Mouse (Mus musculus): ENCODE data around the gene Smyd5. TPM values are rescaled to one million over a fixed set of nuclear protein-coding genes. Genes with fewer than 3 reads are reported as not detected.

Smyd5 gene
- total RNA-seq (2014; rRNA removed; ENCODE audit: low replicate concordance) (15.0 and 22.7 TPM in 2 replicates), polyA plus RNA-seq (2015; fragmentation: Nextera tagmentation; extraction: Ambion mirVana) (13.1 and 16.0 TPM in 2 replicates)

- peaks cover 6% of the 10 kb centered on the region; the same call in 1 of the 2 replicates for H3K4me1 ChIP-seq (ENCODE audit: control insufficient read depth, insufficient read depth)
- peak; percentile 89 for ATAC-seq (ENCODE audit: insufficient read depth, low read depth)
- no peak within 1 kb of the TSS for H3K27ac ChIP-seq (ENCODE audit: low read depth)
Observed at GRCm38 (mm10) chr6:85431842-85432431, at the start of gene Smyd5. TSS of gene Smyd5 (plus strand) at chr6:85431989.

GRCm38 (mm10) chr6:85382791-85383190 is 49.0 kb upstream of the Smyd5 start:
- H3K9ac ChIP-seq (replicated peaks; ENCODE audit: low read depth, low read length), result no peak overlapping the region
- no peaks in the 10 kb centered on the region for H3K27me3 ChIP-seq (ENCODE audit: control insufficient read depth, insufficient read depth, low read length)
- TF ChIP-seq CTCF (IDR thresholded peaks at IDR 0.05; ENCODE audit: low read depth) (no peak), EP300 (IDR thresholded peaks at IDR 0.05; ENCODE audit: low read depth) (no peak)
- H3K4me1 ChIP-seq (ENCODE audit: control insufficient read depth, insufficient read depth), result no peaks in the 10 kb centered on the region
- no peaks in the 10 kb centered on the region for H3K9me3 ChIP-seq (replicated peaks; ENCODE audit: control insufficient read depth, low read length)
- H3K4me3 ChIP-seq (ENCODE audit: low read depth, low read length), result no peak overlapping the region
- no peaks in the 10 kb centered on the region for H3K36me3 ChIP-seq (replicated peaks; ENCODE audit: control insufficient read depth, insufficient read depth, low read length)
- H3K4me2 ChIP-seq (ENCODE audit: low read depth, low read length), result no peak overlapping the region
- no peak for ATAC-seq (ENCODE audit: insufficient read depth, low read depth)
- DNase-seq (ENCODE audit: low spot score), result no peak
- no peak overlapping the region for H3K27ac ChIP-seq (ENCODE audit: low read depth)
- WGBS, result 74% methylated on average over 2 of the region's 2 CpGs

More at GRCm38 (mm10) chr6:85431842-85432431, at the start of gene Smyd5:
- Histone ChIP-seq H3K9ac (replicated peaks; ENCODE audit: low read depth, low read length) (peak within 1 kb of the TSS; percentile 70), H3K4me3 (ENCODE audit: low read depth, low read length) (peak within 1 kb of the TSS; percentile 92), H3K9me3 (replicated peaks; ENCODE audit: control insufficient read depth, low read length) (no peaks in the 10 kb centered on the region), H3K27me3 (ENCODE audit: control insufficient read depth, insufficient read depth, low read length) (no peaks in the 10 kb centered on the region), H3K4me2 (ENCODE audit: low read depth, low read length) (peak within 1 kb of the TSS; percentile 96), H3K36me3 (replicated peaks; ENCODE audit: control insufficient read depth, insufficient read depth, low read length) (no peaks in the 10 kb centered on the region)
- peak; percentile 56 for DNase-seq (ENCODE audit: low spot score)
- under 1% methylated on average over 38 of the region's 39 CpGs for WGBS
- no peak for TF ChIP-seq EP300 (IDR thresholded peaks at IDR 0.05; ENCODE audit: low read depth)
- no peak for TF ChIP-seq CTCF (IDR thresholded peaks at IDR 0.05; ENCODE audit: low read depth)

GRCm38 (mm10) chr6:85388608-85389007 is 43.2 kb upstream of the Smyd5 start:
- ATAC-seq (ENCODE audit: insufficient read depth, low read depth) (no peak), DNase-seq (ENCODE audit: low spot score) (no peak)
- 52% methylated on average over 5 of the region's 5 CpGs for WGBS
- Histone ChIP-seq H3K9me3 (replicated peaks; ENCODE audit: control insufficient read depth, low read length) (no peaks in the 10 kb centered on the region), H3K27me3 (ENCODE audit: control insufficient read depth, insufficient read depth, low read length) (no peaks in the 10 kb centered on the region), H3K36me3 (replicated peaks; ENCODE audit: control insufficient read depth, insufficient read depth, low read length) (no peaks in the 10 kb centered on the region), H3K4me2 (ENCODE audit: low read depth, low read length) (no peak overlapping the region), H3K4me3 (ENCODE audit: low read depth, low read length) (no peak overlapping the region), H3K27ac (ENCODE audit: low read depth) (no peak overlapping the region), H3K9ac (replicated peaks; ENCODE audit: low read depth, low read length) (no peak overlapping the region), H3K4me1 (ENCODE audit: control insufficient read depth, insufficient read depth) (no peaks in the 10 kb centered on the region)
- no peak for TF ChIP-seq CTCF (IDR thresholded peaks at IDR 0.05; ENCODE audit: low read depth)
- TF ChIP-seq EP300 (IDR thresholded peaks at IDR 0.05; ENCODE audit: low read depth), result no peak

- no peak overlapping the region for H3K4me3 ChIP-seq (ENCODE audit: low read depth, low read length)
- H3K4me1 ChIP-seq (ENCODE audit: control insufficient read depth, insufficient read depth), result no peaks in the 10 kb centered on the region
- H3K27me3 ChIP-seq (ENCODE audit: control insufficient read depth, insufficient read depth, low read length), result no peaks in the 10 kb centered on the region
- DNase-seq (ENCODE audit: low spot score), result peak; percentile 73
- TF ChIP-seq EP300 (IDR thresholded peaks at IDR 0.05; ENCODE audit: low read depth), result no peak
- peak; percentile 86 for TF ChIP-seq CTCF (IDR thresholded peaks at IDR 0.05; ENCODE audit: low read depth)
- H3K9me3 ChIP-seq (replicated peaks; ENCODE audit: control insufficient read depth, low read length), result no peaks in the 10 kb centered on the region
- H3K9ac ChIP-seq (replicated peaks; ENCODE audit: low read depth, low read length), result no peak overlapping the region
- no peak overlapping the region for H3K27ac ChIP-seq (ENCODE audit: low read depth)
- ATAC-seq (ENCODE audit: insufficient read depth, low read depth), result peak; percentile 24; the same call in 1 of the 2 replicates
- no peak overlapping the region for H3K4me2 ChIP-seq (ENCODE audit: low read depth, low read length)
- 6% methylated on average over 6 of the region's 7 CpGs for WGBS
- no peaks in the 10 kb centered on the region for H3K36me3 ChIP-seq (replicated peaks; ENCODE audit: control insufficient read depth, insufficient read depth, low read length)
Observed at GRCm38 (mm10) chr6:85391803-85392202, 40.0 kb upstream of the Smyd5 start.

GRCm38 (mm10) chr6:85395360-85395759 is 36.4 kb upstream of the Smyd5 start:
- no peaks in the 10 kb centered on the region for H3K36me3 ChIP-seq (replicated peaks; ENCODE audit: control insufficient read depth, insufficient read depth, low read length)
- TF ChIP-seq CTCF (IDR thresholded peaks at IDR 0.05; ENCODE audit: low read depth) (no peak), EP300 (IDR thresholded peaks at IDR 0.05; ENCODE audit: low read depth) (no peak)
- H3K27me3 ChIP-seq (ENCODE audit: control insufficient read depth, insufficient read depth, low read length), result no peaks in the 10 kb centered on the region
- no peak overlapping the region for H3K9ac ChIP-seq (replicated peaks; ENCODE audit: low read depth, low read length)
- ATAC-seq (ENCODE audit: insufficient read depth, low read depth), result no peak
- WGBS, result 80% methylated on average over 2 of the region's 2 CpGs
- no peak for DNase-seq (ENCODE audit: low spot score)
- H3K4me2 ChIP-seq (ENCODE audit: low read depth, low read length), result no peak overlapping the region
- H3K9me3 ChIP-seq (replicated peaks; ENCODE audit: control insufficient read depth, low read length), result no peaks in the 10 kb centered on the region
- no peak overlapping the region for H3K4me3 ChIP-seq (ENCODE audit: low read depth, low read length)
- no peak overlapping the region for H3K27ac ChIP-seq (ENCODE audit: low read depth)
- H3K4me1 ChIP-seq (ENCODE audit: control insufficient read depth, insufficient read depth), result no peaks in the 10 kb centered on the region

GRCm38 (mm10) chr6:85397165-85397564 is 34.6 kb upstream of the Smyd5 start:
- H3K4me3 ChIP-seq (ENCODE audit: low read depth, low read length), result no peak overlapping the region
- DNase-seq (ENCODE audit: low spot score), result no peak
- 33% methylated on average over 1 of the region's 1 CpGs for WGBS
- H3K9me3 ChIP-seq (replicated peaks; ENCODE audit: control insufficient read depth, low read length), result no peaks in the 10 kb centered on the region
- no peak overlapping the region for H3K4me2 ChIP-seq (ENCODE audit: low read depth, low read length)
- TF ChIP-seq EP300 (IDR thresholded peaks at IDR 0.05; ENCODE audit: low read depth), result no peak
- peak; percentile 59 for TF ChIP-seq CTCF (IDR thresholded peaks at IDR 0.05; ENCODE audit: low read depth)
- no peaks in the 10 kb centered on the region for H3K36me3 ChIP-seq (replicated peaks; ENCODE audit: control insufficient read depth, insufficient read depth, low read length)
- H3K27ac ChIP-seq (ENCODE audit: low read depth), result no peak overlapping the region
- no peaks in the 10 kb centered on the region for H3K4me1 ChIP-seq (ENCODE audit: control insufficient read depth, insufficient read depth)
- ATAC-seq (ENCODE audit: insufficient read depth, low read depth), result no peak
- no peaks in the 10 kb centered on the region for H3K27me3 ChIP-seq (ENCODE audit: control insufficient read depth, insufficient read depth, low read length)
- no peak overlapping the region for H3K9ac ChIP-seq (replicated peaks; ENCODE audit: low read depth, low read length)

Data from heart, postnatal 0 days (tissue).